Comparison of ENCODE assay signal across 26 mouse cellular contexts in genomic region chr15:81700161-81700560, GRCm38 (mm10). TPM values are rescaled to one million over a fixed set of nuclear protein-coding genes. Genes with fewer than 3 reads are reported as not detected.
DNase-seq lines count a peak whose midpoint lies in the region; ATAC-seq and TF ChIP-seq lines count a peak whose summit lies in the region.
"Had no signal": no experiment of that assay in that cellular context is flagged by ENCODE, and none has a peak within 500 bp of the region (broad histone marks: within the 10 kb centered on the region; RNA-seq: fewer than 3 reads in every experiment).

No protein-coding gene starts in this region.

- TF ChIP-seq EP300 in MEL (IDR thresholded peaks at IDR 0.05; ENCODE audit: low read depth in 1 of 2, low read length in 2 of 2) = no peak

- no peaks in the 10 kb centered on the region for H3K79me2 ChIP-seq in MEL (ENCODE audit: control insufficient read depth, insufficient read depth, low read length, poor library complexity)

- 40% methylated on average over 2 of the region's 2 CpGs for WGBS in liver, embryonic 15.5 days (ENCODE audit: insufficient replicate concordance)

- H3K9me3 ChIP-seq in liver, embryonic 15.5 days (replicated peaks) = no peaks in the 10 kb centered on the region
- H3K9me3 ChIP-seq in MEL (replicated peaks; ENCODE audit: insufficient read depth, low read length) = no peaks in the 10 kb centered on the region
- H3K9me3 ChIP-seq: forebrain, embryonic 12.5 days; heart, embryonic 15.5 days; intestine, embryonic 15.5 days; lung, embryonic 15.5 days; midbrain, embryonic 10.5 days; neural tube, embryonic 13.5 days had no signal

- TF ChIP-seq POLR2A in MEL (IDR thresholded peaks at IDR 0.05; ENCODE audit: control insufficient read depth in 1 of 2, insufficient read depth in 1 of 2, low read depth in 1 of 2, low read length in 2 of 2, poor library complexity in 1 of 2) = no peak

- peaks cover 24% of the 10 kb centered on the region for H3K27me3 ChIP-seq in liver, embryonic 15.5 days
- no peaks in the 10 kb centered on the region for H3K27me3 ChIP-seq in MEL (ENCODE audit: control insufficient read depth in 1 of 2, insufficient read depth in 2 of 2, low read length in 2 of 2)

- no peak overlapping the region for H3K9ac ChIP-seq in liver, embryonic 15.5 days
- 0 out of 2 replicates have a peak overlapping the region, but pooled peaks have one; percentile 3 for H3K9ac ChIP-seq in MEL (ENCODE audit: control insufficient read depth, low read depth, low read length, poor library complexity, severe bottlenecking)
- H3K9ac ChIP-seq: forebrain, embryonic 12.5 days; heart, embryonic 15.5 days; intestine, embryonic 15.5 days; limb, embryonic 12.5 days; liver, embryonic 14.5 days; lung, embryonic 15.5 days; neural tube, embryonic 13.5 days had no signal

- H3K4me2 ChIP-seq in liver, embryonic 15.5 days = no peak overlapping the region
- H3K4me2 ChIP-seq: forebrain, embryonic 12.5 days; heart, embryonic 15.5 days; intestine, embryonic 15.5 days; limb, embryonic 12.5 days; lung, embryonic 15.5 days; neural tube, embryonic 13.5 days had no signal

- H3K4me3 ChIP-seq in liver, embryonic 15.5 days (replicated peaks) = no peak overlapping the region
- H3K4me3 ChIP-seq in MEL (ENCODE audit: control insufficient read depth in 1 of 2, insufficient read depth in 1 of 2, low read depth in 2 of 2, low read length in 2 of 2) = no peak overlapping the region
- H3K4me3 ChIP-seq: erythroblast, embryonic 14.5 days; forebrain, embryonic 12.5 days; heart, embryonic 15.5 days; intestine, embryonic 15.5 days; limb, embryonic 12.5 days; lung, embryonic 15.5 days; midbrain, embryonic 10.5 days; neural tube, embryonic 13.5 days had no signal

- H3K27ac ChIP-seq in liver, embryonic 15.5 days (replicated peaks) = 0 out of 2 replicates have a peak overlapping the region, but pooled peaks have one; percentile 20
- H3K27ac ChIP-seq in MEL (ENCODE audit: control insufficient read depth, low read depth, low read length) = peak overlapping the region; percentile 50
- H3K27ac ChIP-seq: forebrain, embryonic 12.5 days; heart, embryonic 15.5 days; intestine, embryonic 15.5 days; limb, embryonic 12.5 days; liver, embryonic 14.5 days; lung, embryonic 15.5 days; midbrain, embryonic 10.5 days; neural tube, embryonic 13.5 days had no signal

- peaks cover 11% of the 10 kb centered on the region for H3K4me1 ChIP-seq in liver, embryonic 15.5 days (replicated peaks)
- H3K4me1 ChIP-seq in MEL (ENCODE audit: control insufficient read depth in 1 of 2, insufficient read depth in 2 of 2, low read length in 2 of 2) = peaks cover 2 to 11% of the 10 kb centered on the region in 2 experiments; a peak in 2 of 4 replicates
- H3K4me1 ChIP-seq: forebrain, embryonic 12.5 days; heart, embryonic 15.5 days; intestine, embryonic 15.5 days; midbrain, embryonic 10.5 days; neural tube, embryonic 13.5 days had no signal

- no peak for TF ChIP-seq CTCF in MEL (IDR thresholded peaks at IDR 0.05 in 2 of 3, conservative IDR thresholded peaks at IDR 0.05 in 1 of 3; ENCODE audit: control insufficient read depth in 1 of 3, insufficient read depth in 1 of 3, low read depth in 2 of 3, low read length in 3 of 3, poor library complexity in 1 of 3, severe bottlenecking in 1 of 3)

- no peak for TF ChIP-seq RAD21 in MEL (IDR thresholded peaks at IDR 0.05; ENCODE audit: low read depth, low read length)

- no peak for ATAC-seq in liver, embryonic 15.5 days (ENCODE audit: insufficient read depth)
- ATAC-seq: hindbrain, embryonic 16.5 days; intestine, embryonic 15.5 days; midbrain, embryonic 16.5 days had no signal

- peak; percentile 17 for DNase-seq in kidney, adult 18-20 months
- DNase-seq in kidney, postnatal 36 days = no peak
- DNase-seq in liver (no peak), MEL (ENCODE audit: low read depth, low spot score) (peak; percentile 82), adipocyte (ENCODE audit: low spot score) (no peak)
- DNase-seq in induced T-regulatory cell, adult 2 months (ENCODE audit: low read depth) = peak; percentile 32
- DNase-seq in urinary bladder, postnatal 36 days (ENCODE audit: low spot score in 2 of 2) = no peak
- DNase-seq: adrenal gland, postnatal 25 days; cerebellum, adult 18-20 months; cerebellum, postnatal 14 days; gastrocnemius, postnatal 14 days; layer of hippocampus, adult 9-11 months; thymus, postnatal 4 days had no signal

- H3K36me3 ChIP-seq in liver, embryonic 15.5 days (replicated peaks) = peaks cover 33% of the 10 kb centered on the region
- H3K36me3 ChIP-seq in MEL (ENCODE audit: control insufficient read depth in 1 of 2, insufficient read depth in 2 of 2, low read length in 2 of 2) = peaks cover 2 to 8% of the 10 kb centered on the region in 2 experiments; a peak in 3 of 4 replicates

TF ChIP-seq in MEL, 35 proteins besides CTCF, POLR2A, EP300 and RAD21:
- TF ChIP-seq MEF2A (IDR thresholded peaks at IDR 0.05; ENCODE audit: extremely low read depth, insufficient replicate concordance, low read depth, low read length, poor library complexity, severe bottlenecking) (no peak), KAT2A (conservative IDR thresholded peaks at IDR 0.05; ENCODE audit: low read depth, low read length) (no peak), MXI1 (IDR thresholded peaks at IDR 0.05; ENCODE audit: low read depth, low read length) (peak; percentile 72), GABPA (IDR thresholded peaks at IDR 0.05; ENCODE audit: low read depth, low read length) (no peak), MYB (IDR thresholded peaks at IDR 0.05; ENCODE audit: low read depth, low read length) (no peak), SIN3A (IDR thresholded peaks at IDR 0.05; ENCODE audit: low read length) (no peak), CHD1 (IDR thresholded peaks at IDR 0.05; ENCODE audit: low read depth, low read length) (no peak), UBTF (IDR thresholded peaks at IDR 0.05; ENCODE audit: borderline replicate concordance, insufficient read depth, low read depth, low read length) (no peak), RCOR1 (IDR thresholded peaks at IDR 0.05; ENCODE audit: low read depth, low read length) (peak; percentile 30; the same call in 1 of the 2 replicates), MYC (IDR thresholded peaks at IDR 0.05; ENCODE audit: low read depth, low read length) (peak; percentile 80; the same call in 1 of the 2 replicates), MAZ (IDR thresholded peaks at IDR 0.05; ENCODE audit: low read depth, low read length) (no peak), NELFE (IDR thresholded peaks at IDR 0.05; ENCODE audit: low read depth, low read length) (no peak)
TF ChIP-seq in MEL: peak in this region for 3.

RNA-seq across cellular contexts. Expression of gene Chadl, which starts 3.1 kb away (rescaled TPM):
- 0.45 and 0.50 TPM in 2 replicates for polyA plus RNA-seq in liver, embryonic 15.5 days (2015; fragmentation: Nextera tagmentation; extraction: Ambion mirVana)
- 0.10 and 0.42 TPM in 2 replicates for total RNA-seq in MEL (2012; rRNA removed)
- polyA plus RNA-seq in MEL (2012; ENCODE audit: insufficient read depth in 1 of 2, insufficient read length in 2 of 2, low read depth in 1 of 2, low replicate concordance in 2 of 2, missing spikeins in 1 of 2) = under 1 TPM in 1 of 2 experiments, not detected in 1; 0.72 TPM
- total RNA-seq: granulocyte monocyte progenitor cell, adult 5-6 weeks had no signal

RNA-seq across cellular contexts. Expression of gene L3mbtl2, which starts 36.5 kb away (rescaled TPM):
- 13.1 and 13.8 TPM in 2 replicates for polyA plus RNA-seq in liver, embryonic 15.5 days (2015; fragmentation: Nextera tagmentation; extraction: Ambion mirVana)
- total RNA-seq in MEL (2012; rRNA removed) = 47.4 and 56.7 TPM in 2 replicates
- polyA plus RNA-seq in MEL (2012; ENCODE audit: insufficient read depth in 1 of 2, insufficient read length in 2 of 2, low read depth in 1 of 2, low replicate concordance in 2 of 2, missing spikeins in 1 of 2) = 10 to 100 TPM in 1 of 2 experiments, not detected in 1; 58.1 TPM

RNA-seq across cellular contexts. Expression of gene Zc3h7b, which starts 44.7 kb away (rescaled TPM):
- polyA plus RNA-seq in liver, embryonic 15.5 days (2015; fragmentation: Nextera tagmentation; extraction: Ambion mirVana) = 5.0 and 5.1 TPM in 2 replicates
- total RNA-seq in MEL (2012; rRNA removed) = 16.9 and 18.2 TPM in 2 replicates
- 100 to 1,000 TPM in 1 of 2 experiments, 10 to 100 TPM in 1; 41.5 to 108 TPM for polyA plus RNA-seq in MEL (2012; ENCODE audit: insufficient read depth in 1 of 2, insufficient read length in 2 of 2, low read depth in 1 of 2, low replicate concordance in 2 of 2, missing spikeins in 1 of 2)

RNA-seq across cellular contexts. Expression of gene Rangap1, which starts 45.2 kb away (rescaled TPM):
- polyA plus RNA-seq in liver, embryonic 15.5 days (2015; fragmentation: Nextera tagmentation; extraction: Ambion mirVana) = 71.7 and 79.3 TPM in 2 replicates
- total RNA-seq in MEL (2012; rRNA removed) = 191 and 197 TPM in 2 replicates
- polyA plus RNA-seq in MEL (2012; ENCODE audit: insufficient read depth in 1 of 2, insufficient read length in 2 of 2, low read depth in 1 of 2, low replicate concordance in 2 of 2, missing spikeins in 1 of 2) = 100 to 1,000 TPM in 1 of 2 experiments, not detected in 1; 281 TPM

Comparison
In these comparisons a context has a peak if more than half of its experiments do, and no peak if none do; other contexts are left out.
1. DNase-seq: peak in kidney, adult 18-20 months (single experiment), MEL (single experiment) and induced T-regulatory cell, adult 2 months (single experiment); none in kidney, postnatal 36 days (0 of 2), liver (single experiment), urinary bladder, postnatal 36 days (0 of 2) and adipocyte (single experiment).